Mouse (Mus musculus) embryonic facial prominence, embryonic 15.5 days (tissue): ENCODE measurements around the gene Tcea2. TPM values are rescaled to one million over a fixed set of nuclear protein-coding genes. Genes with fewer than 3 reads are reported as not detected.

Experiments used
- ATAC-seq: fragments of 200-750 bp; cut with Nextera tagmentation; 2 replicates; pipeline ENCODE4 v1.8.0; 2017; ENCODE audit warnings: low read depth, moderate TSS enrichment; ENCODE audit not compliant: insufficient number of reproducible peaks, low FRiP score, low TSS enrichment
- H3K27ac ChIP-seq: fragments of 300-500 bp; sonication (generic); replicated peaks from 2 replicates; pipeline ENCODE4 v1.5.1; 2015; ENCODE audit warnings: mild to moderate bottlenecking, inconsistent platforms
- H3K27me3 ChIP-seq: fragments of 300-500 bp; sonication (generic); 2 replicates; pipeline ENCODE4 v1.6.1; 2015; ENCODE audit warnings: inconsistent platforms
- H3K36me3 ChIP-seq: fragments of 300-500 bp; sonication (generic); 2 replicates; pipeline ENCODE4 v1.6.1; 2015; ENCODE audit warnings: mild to moderate bottlenecking, inconsistent platforms
- H3K4me1 ChIP-seq: fragments of 300-500 bp; sonication (generic); 2 replicates; pipeline ENCODE4 v1.6.1; 2015; ENCODE audit warnings: inconsistent platforms
- H3K4me2 ChIP-seq: fragments of 300-500 bp; sonication (generic); replicated peaks from 2 replicates; pipeline ENCODE4 v1.6.1; 2015; ENCODE audit warnings: mild to moderate bottlenecking, inconsistent platforms
- H3K4me3 ChIP-seq: fragments of 300-500 bp; sonication (generic); replicated peaks from 2 replicates; pipeline ENCODE4 v1.5.1; 2015; ENCODE audit warnings: mild to moderate bottlenecking, inconsistent platforms
- H3K9ac ChIP-seq: fragments of 300-500 bp; sonication (generic); 2 replicates; pipeline ENCODE4 v1.6.1; 2015; ENCODE audit warnings: inconsistent platforms
- H3K9me3 ChIP-seq: fragments of 300-500 bp; sonication (generic); replicated peaks from 2 replicates; pipeline ENCODE4 v1.6.1; 2016; ENCODE audit warnings: inconsistent platforms
- WGBS: fragments of 180-500 bp; shearing (Covaris S2); methylation state at CpG from one replicate; pipeline ENCODE4 v1.1.7; 2015; 5-methylcytosine and 5-hydroxymethylcytosine counted together
- polyA plus RNA-seq: library from polyadenylated mRNA; unstranded; fragments of >200 nt; fragmentation: Nextera tagmentation; extraction: Ambion mirVana; gene quantifications from 2 replicates; pipeline ENCODE4 v1.2.1, GENCODE M21; 2015

Tcea2 gene
- 24.0 and 25.7 TPM in 2 replicates for polyA plus RNA-seq

- peak within 1 kb of the TSS; percentile 80 for H3K9ac ChIP-seq
- under 1% methylated on average over 69 of the region's 69 CpGs for WGBS
- H3K9me3 ChIP-seq = no peaks in the 10 kb centered on the region
- ATAC-seq = peak; percentile 32; the same call in 1 of the 2 replicates
- H3K27me3 ChIP-seq = no peaks in the 10 kb centered on the region
- peak within 1 kb of the TSS; percentile 88 for H3K4me2 ChIP-seq
- peaks cover 26% of the 10 kb centered on the region for H3K4me1 ChIP-seq
- H3K27ac ChIP-seq = peak within 1 kb of the TSS; percentile 48; the same call in 1 of the 2 replicates
- no peaks in the 10 kb centered on the region for H3K36me3 ChIP-seq
- H3K4me3 ChIP-seq = peak within 1 kb of the TSS; percentile 74
Observed at GRCm38 (mm10) chr2:181679951-181680715, at the start of gene Tcea2. TSS of gene Tcea2 (plus strand) at chr2:181680310.

- Histone ChIP-seq H3K4me3 (no peak overlapping the region), H3K27me3 (no peaks in the 10 kb centered on the region), H3K4me1 (no peaks in the 10 kb centered on the region), H3K36me3 (peaks cover 57% of the 10 kb centered on the region), H3K9me3 (no peaks in the 10 kb centered on the region), H3K27ac (no peak overlapping the region), H3K4me2 (no peak overlapping the region), H3K9ac (no peak overlapping the region)
- ATAC-seq = no peak
- 94% methylated on average over 6 of the region's 6 CpGs for WGBS
Observed at GRCm38 (mm10) chr2:181632624-181633023, 47.5 kb upstream of the Tcea2 start.

- no peak overlapping the region for H3K4me3 ChIP-seq
- H3K9me3 ChIP-seq = no peaks in the 10 kb centered on the region
- WGBS = 90% methylated on average over 3 of the region's 3 CpGs
- H3K27me3 ChIP-seq = no peaks in the 10 kb centered on the region
- no peak overlapping the region for H3K27ac ChIP-seq
- H3K4me1 ChIP-seq = no peaks in the 10 kb centered on the region
- peaks cover 77% of the 10 kb centered on the region for H3K36me3 ChIP-seq
- ATAC-seq = no peak
- no peak overlapping the region for H3K9ac ChIP-seq
- no peak overlapping the region for H3K4me2 ChIP-seq
Observed at GRCm38 (mm10) chr2:181635865-181636264, 44.2 kb upstream of the Tcea2 start.

GRCm38 (mm10) chr2:181644361-181644760 lies 35.7 kb upstream of the Tcea2 start:
- Histone ChIP-seq H3K4me1 (0 out of 2 replicates have a peak, but pooled peaks cover 5% of the 10 kb centered on the region), H3K27me3 (no peaks in the 10 kb centered on the region), H3K36me3 (peaks cover 86% of the 10 kb centered on the region), H3K9me3 (no peaks in the 10 kb centered on the region), H3K4me2 (no peak overlapping the region), H3K9ac (no peak overlapping the region), H3K4me3 (no peak overlapping the region), H3K27ac (no peak overlapping the region)
- WGBS = 92% methylated on average over 2 of the region's 2 CpGs
- no peak for ATAC-seq

- 63% methylated on average over 3 of the region's 3 CpGs for WGBS
- Histone ChIP-seq H3K4me3 (no peak overlapping the region), H3K27me3 (no peaks in the 10 kb centered on the region), H3K4me1 (0 out of 2 replicates have a peak, but pooled peaks cover 5% of the 10 kb centered on the region), H3K9me3 (no peaks in the 10 kb centered on the region), H3K4me2 (no peak overlapping the region), H3K36me3 (peaks cover 87% of the 10 kb centered on the region), H3K27ac (peak overlapping the region; percentile 45; the same call in 1 of the 2 replicates), H3K9ac (no peak overlapping the region)
- ATAC-seq = no peak
Observed at GRCm38 (mm10) chr2:181645666-181646065, 34.4 kb upstream of the Tcea2 start.

- Histone ChIP-seq H3K4me1 (0 out of 2 replicates have a peak, but pooled peaks cover 5% of the 10 kb centered on the region), H3K4me2 (no peak overlapping the region), H3K9ac (no peak overlapping the region), H3K27me3 (no peaks in the 10 kb centered on the region), H3K4me3 (no peak overlapping the region), H3K27ac (no peak overlapping the region), H3K9me3 (no peaks in the 10 kb centered on the region), H3K36me3 (peaks cover 85% of the 10 kb centered on the region)
- no peak for ATAC-seq
- 91% methylated on average over 6 of the region's 6 CpGs for WGBS
Observed at GRCm38 (mm10) chr2:181646626-181647472, 33.3 kb upstream of the Tcea2 start.

- H3K4me1 ChIP-seq = 0 out of 2 replicates have a peak, but pooled peaks cover 5% of the 10 kb centered on the region
- no peak overlapping the region for H3K27ac ChIP-seq
- peaks cover 87% of the 10 kb centered on the region for H3K36me3 ChIP-seq
- H3K9ac ChIP-seq = no peak overlapping the region
- no peak overlapping the region for H3K4me3 ChIP-seq
- no peaks in the 10 kb centered on the region for H3K27me3 ChIP-seq
- no peak overlapping the region for H3K4me2 ChIP-seq
- no peaks in the 10 kb centered on the region for H3K9me3 ChIP-seq
- 77% methylated on average over 10 of the region's 10 CpGs for WGBS
- ATAC-seq = no peak
Observed at GRCm38 (mm10) chr2:181648926-181649325, 31.2 kb upstream of the Tcea2 start.

- Histone ChIP-seq H3K9ac (no peak overlapping the region), H3K36me3 (peaks cover 82% of the 10 kb centered on the region), H3K4me1 (peaks cover 7% of the 10 kb centered on the region; the same call in 1 of the 2 replicates), H3K27me3 (no peaks in the 10 kb centered on the region), H3K4me2 (no peak overlapping the region), H3K4me3 (no peak overlapping the region), H3K9me3 (no peaks in the 10 kb centered on the region), H3K27ac (no peak overlapping the region)
- no peak for ATAC-seq
Observed at GRCm38 (mm10) chr2:181653065-181653464, 27.0 kb upstream of the Tcea2 start.

GRCm38 (mm10) chr2:181653523-181653922 lies 26.6 kb upstream of the Tcea2 start:
- H3K36me3 ChIP-seq = peaks cover 77% of the 10 kb centered on the region
- no peak overlapping the region for H3K4me3 ChIP-seq
- no peak overlapping the region for H3K9ac ChIP-seq
- no peak overlapping the region for H3K27ac ChIP-seq
- H3K27me3 ChIP-seq = no peaks in the 10 kb centered on the region
- H3K9me3 ChIP-seq = no peaks in the 10 kb centered on the region
- ATAC-seq = no peak
- H3K4me2 ChIP-seq = no peak overlapping the region
- peaks cover 7% of the 10 kb centered on the region; the same call in 1 of the 2 replicates for H3K4me1 ChIP-seq
- 96% methylated on average over 1 of the region's 1 CpGs for WGBS

- no peak for ATAC-seq
- no peaks in the 10 kb centered on the region for H3K9me3 ChIP-seq
Observed at GRCm38 (mm10) chr2:181656734-181657133, 23.4 kb upstream of the Tcea2 start, which contains the start of gene Gm29797. TSS of gene Gm29797 (plus strand) at chr2:181657034.

GRCm38 (mm10) chr2:181657441-181657840 lies 22.7 kb upstream of the Tcea2 start:
- no peak overlapping the region for H3K9ac ChIP-seq

More at GRCm38 (mm10) chr2:181656734-181657133, 23.4 kb upstream of the Tcea2 start, which contains the start of gene Gm29797:
- Histone ChIP-seq H3K36me3 (peaks cover 50% of the 10 kb centered on the region), H3K4me1 (peaks cover 23% of the 10 kb centered on the region), H3K9ac (no peak within 1 kb of the TSS), H3K4me3 (no peak within 1 kb of the TSS), H3K27ac (no peak within 1 kb of the TSS; the same call in 1 of the 2 replicates), H3K4me2 (no peak within 1 kb of the TSS), H3K27me3 (no peaks in the 10 kb centered on the region)
- 56% methylated on average over 3 of the region's 3 CpGs for WGBS

More at GRCm38 (mm10) chr2:181657441-181657840, 22.7 kb upstream of the Tcea2 start:
- peaks cover 43% of the 10 kb centered on the region for H3K36me3 ChIP-seq
- no peak for ATAC-seq
- no peaks in the 10 kb centered on the region for H3K27me3 ChIP-seq
- peaks cover 27% of the 10 kb centered on the region for H3K4me1 ChIP-seq
- no peaks in the 10 kb centered on the region for H3K9me3 ChIP-seq
- WGBS = 54% methylated on average over 2 of the region's 2 CpGs
- no peak overlapping the region for H3K4me3 ChIP-seq
- H3K4me2 ChIP-seq = no peak overlapping the region
- H3K27ac ChIP-seq = no peak overlapping the region
